Mouse (Mus musculus): ENCODE measurements around the gene Wnt10a. TPM values are rescaled to one million over a fixed set of nuclear protein-coding genes. Genes with fewer than 3 reads are reported as not detected.
"Not testable (repeated sequence)": the region's sequence is repeated elsewhere in the genome, so short reads cannot be mapped to it uniquely, and the experiment has no call there.

Gene Wnt10a
- polyA plus RNA-seq, 1 experiment = not detected

DNA sequence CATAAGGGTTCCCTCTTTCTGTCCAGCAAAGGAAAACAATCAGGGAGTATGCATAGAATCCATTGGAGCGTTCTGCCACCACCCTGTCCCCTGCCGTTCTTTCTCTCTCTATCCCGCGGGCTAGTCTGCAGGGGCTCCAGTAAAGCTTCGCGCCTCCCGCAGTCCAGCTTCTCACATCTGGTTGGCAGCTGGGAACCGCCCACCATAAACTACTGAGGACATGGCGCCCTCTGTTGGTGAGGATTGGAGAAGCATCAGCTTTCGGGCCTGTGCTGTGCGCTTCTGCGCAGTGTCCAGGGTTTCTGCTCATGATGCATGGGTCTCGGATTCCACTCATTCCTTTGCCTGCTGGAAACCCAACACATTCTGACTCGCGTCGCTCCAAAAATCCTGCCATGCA, 16.8 kb downstream of the Wnt10a start:
- H3K27me3 ChIP-seq (replicated peaks) = peaks cover 94% of the 10 kb centered on the region
- no peaks in the 10 kb centered on the region for H3K36me3 ChIP-seq (replicated peaks; ENCODE audit: low read length)
- H3K4me3 ChIP-seq (replicated peaks) = peak overlapping the region; percentile 70
- no peak for TF ChIP-seq GATA1 (IDR thresholded peaks at IDR 0.05; ENCODE audit: borderline replicate concordance, low read length)
- TF ChIP-seq FLI1 (IDR thresholded peaks at IDR 0.05; ENCODE audit: low read length) = no peak
- H3K9me3 ChIP-seq = no peaks in the 10 kb centered on the region
- peaks cover 40% of the 10 kb centered on the region for H3K4me1 ChIP-seq

DNA sequence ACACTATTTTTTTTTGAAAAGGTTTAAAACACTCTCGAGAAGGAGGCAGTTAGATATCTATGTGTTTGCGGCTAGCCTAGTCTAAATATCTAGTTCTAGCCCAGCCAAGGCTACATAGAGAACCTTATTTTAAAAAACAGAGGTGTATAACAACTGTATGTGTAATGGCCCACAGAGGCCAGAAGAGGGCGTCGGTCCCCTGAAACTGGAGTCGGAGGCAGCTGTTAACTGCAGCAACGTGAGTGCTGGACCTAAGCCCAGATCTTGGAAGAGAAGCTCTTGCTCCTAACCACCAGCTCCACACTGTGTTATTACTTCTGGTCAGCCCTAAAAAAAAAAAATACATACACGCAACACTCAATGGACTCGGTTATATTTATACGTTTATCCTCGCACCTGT, 17.7 kb downstream of the Wnt10a start:
- Histone ChIP-seq H3K4me1 (peaks cover 32% of the 10 kb centered on the region), H3K4me3 (replicated peaks) (no peak overlapping the region), H3K36me3 (replicated peaks; ENCODE audit: low read length) (no peaks in the 10 kb centered on the region), H3K27me3 (replicated peaks) (peaks cover 90% of the 10 kb centered on the region), H3K9me3 (no peaks in the 10 kb centered on the region)
- TF ChIP-seq FLI1 (IDR thresholded peaks at IDR 0.05; ENCODE audit: low read length) (no peak), GATA1 (IDR thresholded peaks at IDR 0.05; ENCODE audit: borderline replicate concordance, low read length) (no peak)

DNA sequence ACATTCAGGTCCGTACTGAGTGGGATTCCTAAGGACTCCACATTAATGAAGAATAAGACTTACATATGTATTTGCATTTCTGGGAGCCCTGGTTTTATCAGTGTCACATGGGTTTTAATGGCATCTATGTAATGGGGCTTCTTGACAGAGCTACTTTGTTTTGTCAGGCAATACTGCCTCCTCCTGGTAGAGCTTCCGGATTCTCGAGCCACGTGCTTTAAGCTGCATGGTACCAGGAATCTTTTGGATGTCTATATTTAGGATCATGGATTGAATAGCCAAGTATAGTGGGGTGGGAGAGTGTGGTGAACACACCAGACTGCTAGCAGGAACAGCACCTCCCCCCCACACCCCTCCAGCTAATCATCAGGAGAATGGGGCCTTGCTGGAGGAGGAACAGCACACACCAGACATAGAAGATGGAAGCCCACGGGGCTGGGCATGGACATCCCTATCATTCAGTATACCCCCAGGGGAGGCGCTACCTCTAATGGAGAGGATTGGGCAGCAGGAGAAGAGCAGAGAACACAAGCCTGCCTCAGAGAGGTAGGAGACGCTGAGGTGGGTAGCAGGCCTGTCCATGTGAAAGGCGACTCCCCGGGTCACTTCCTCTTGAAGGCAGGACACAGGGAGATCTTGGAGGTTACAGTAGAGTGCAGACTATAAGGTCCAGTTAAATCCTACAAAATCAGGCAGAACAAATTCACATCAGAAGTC, 23.8 kb downstream of the Wnt10a start:
- Histone ChIP-seq H3K36me3 (replicated peaks; ENCODE audit: low read length) (no peaks in the 10 kb centered on the region), H3K4me1 (peaks cover 11% of the 10 kb centered on the region), H3K9me3 (no peaks in the 10 kb centered on the region), H3K4me3 (replicated peaks) (no peak overlapping the region), H3K27me3 (replicated peaks) (peaks cover 29% of the 10 kb centered on the region)
- TF ChIP-seq FLI1 (IDR thresholded peaks at IDR 0.05; ENCODE audit: low read length) (no peak), GATA1 (IDR thresholded peaks at IDR 0.05; ENCODE audit: borderline replicate concordance, low read length) (no peak)

- H3K4me3 ChIP-seq (replicated peaks); H3K9me3 ChIP-seq; H3K36me3 ChIP-seq (replicated peaks; ENCODE audit: low read length): not testable (repeated sequence)
- Histone ChIP-seq H3K4me1 (peaks cover 11% of the 10 kb centered on the region), H3K27me3 (replicated peaks) (peaks cover 23% of the 10 kb centered on the region)
Measured at GRCm38 (mm10) chr1:74815965-74816364, 24.6 kb downstream of the Wnt10a start.

DNA sequence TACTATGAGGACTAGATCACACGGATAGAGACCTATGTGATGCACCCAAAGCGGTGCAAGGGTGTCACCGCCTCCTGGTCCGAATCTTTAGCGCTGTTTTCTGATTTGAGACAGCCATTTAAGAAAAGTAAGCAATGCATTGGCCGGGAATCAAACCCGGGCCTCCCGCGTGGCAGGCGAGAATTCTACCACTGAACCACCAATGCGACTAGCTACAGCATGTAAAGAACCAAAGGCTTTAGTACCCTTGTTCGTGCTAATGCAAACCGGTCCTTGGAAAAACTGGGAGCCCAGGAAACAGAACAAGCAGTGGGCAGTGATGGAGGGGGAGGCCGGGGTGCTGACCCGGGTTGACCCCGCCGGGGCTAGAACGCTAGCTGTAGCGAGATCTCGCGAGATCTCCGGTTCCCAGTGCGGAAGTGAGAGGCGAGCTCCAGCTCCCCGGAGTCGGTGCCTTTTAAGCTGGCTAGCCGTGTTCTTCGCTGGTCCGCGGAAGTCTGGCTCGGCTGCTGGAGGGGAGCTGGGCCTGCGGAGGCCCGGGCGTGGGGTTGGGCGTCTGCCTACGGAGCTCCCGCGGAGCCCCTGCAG, 25.4 kb downstream of the Wnt10a start:
- Histone ChIP-seq H3K4me3 (replicated peaks) (peak overlapping the region; percentile 91), H3K36me3 (replicated peaks; ENCODE audit: low read length) (no peaks in the 10 kb centered on the region), H3K4me1 (peaks cover 11% of the 10 kb centered on the region), H3K9me3 (no peaks in the 10 kb centered on the region), H3K27me3 (replicated peaks) (peaks cover 17% of the 10 kb centered on the region)
- no peak for TF ChIP-seq FLI1 (IDR thresholded peaks at IDR 0.05; ENCODE audit: low read length)
- TF ChIP-seq GATA1 (IDR thresholded peaks at IDR 0.05; ENCODE audit: borderline replicate concordance, low read length) = no peak

DNA sequence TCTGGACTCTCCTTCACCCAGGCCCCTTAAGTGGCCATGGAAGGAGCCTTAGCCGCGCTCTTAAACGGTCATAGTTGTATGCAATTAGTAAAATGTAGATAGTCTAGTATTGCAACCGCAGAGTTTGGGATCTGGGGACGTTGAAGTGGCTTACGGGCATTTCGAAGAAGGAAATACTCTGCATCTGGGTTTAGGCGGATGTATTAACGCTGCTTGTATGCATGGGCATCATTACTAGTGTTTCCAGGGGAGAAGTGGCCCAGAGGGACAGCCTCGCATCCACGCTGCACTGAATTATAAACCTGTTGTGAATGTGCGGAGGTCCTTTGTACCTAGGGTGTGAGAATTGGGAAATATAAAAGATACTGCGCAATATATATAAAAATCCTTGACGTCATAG, 25.9 kb downstream of the Wnt10a start:
- peaks cover 15% of the 10 kb centered on the region for H3K4me1 ChIP-seq
- TF ChIP-seq GATA1 (IDR thresholded peaks at IDR 0.05; ENCODE audit: borderline replicate concordance, low read length) (no peak), FLI1 (IDR thresholded peaks at IDR 0.05; ENCODE audit: low read length) (no peak)
- H3K36me3 ChIP-seq (replicated peaks; ENCODE audit: low read length) = no peaks in the 10 kb centered on the region
- H3K9me3 ChIP-seq = no peaks in the 10 kb centered on the region
- H3K4me3 ChIP-seq (replicated peaks) = peak overlapping the region; percentile 91
- H3K27me3 ChIP-seq (replicated peaks) = peaks cover 16% of the 10 kb centered on the region

DNA sequence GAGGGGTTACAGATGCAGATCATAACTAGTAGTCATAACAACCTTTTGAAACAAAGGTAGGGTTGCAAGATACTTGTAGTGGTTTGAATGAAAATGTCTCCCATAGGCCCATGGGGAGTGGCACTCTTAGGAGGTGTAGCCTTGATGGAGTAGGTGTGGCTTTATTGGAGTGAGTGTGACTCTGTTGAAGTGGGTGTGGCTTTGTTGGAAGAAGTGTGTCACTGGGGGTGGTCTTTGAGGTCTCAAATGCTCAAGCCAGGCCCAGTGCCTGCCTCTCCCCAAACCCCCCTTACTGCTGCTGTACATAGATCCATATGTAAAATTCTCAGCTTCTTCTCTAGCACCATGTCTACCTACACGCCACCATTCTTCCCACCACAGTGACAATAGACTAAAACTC, 27.2 kb downstream of the Wnt10a start:
- no peak for TF ChIP-seq GATA1 (IDR thresholded peaks at IDR 0.05; ENCODE audit: borderline replicate concordance, low read length)
- no peak for TF ChIP-seq FLI1 (IDR thresholded peaks at IDR 0.05; ENCODE audit: low read length)
- 0 out of 2 replicates have a peak, but pooled peaks cover 3% of the 10 kb centered on the region for H3K9me3 ChIP-seq
- H3K27me3 ChIP-seq (replicated peaks) = peaks cover 8% of the 10 kb centered on the region
- peaks cover 18% of the 10 kb centered on the region for H3K4me1 ChIP-seq
- H3K36me3 ChIP-seq (replicated peaks; ENCODE audit: low read length) = no peaks in the 10 kb centered on the region
- no peak overlapping the region for H3K4me3 ChIP-seq (replicated peaks)

DNA sequence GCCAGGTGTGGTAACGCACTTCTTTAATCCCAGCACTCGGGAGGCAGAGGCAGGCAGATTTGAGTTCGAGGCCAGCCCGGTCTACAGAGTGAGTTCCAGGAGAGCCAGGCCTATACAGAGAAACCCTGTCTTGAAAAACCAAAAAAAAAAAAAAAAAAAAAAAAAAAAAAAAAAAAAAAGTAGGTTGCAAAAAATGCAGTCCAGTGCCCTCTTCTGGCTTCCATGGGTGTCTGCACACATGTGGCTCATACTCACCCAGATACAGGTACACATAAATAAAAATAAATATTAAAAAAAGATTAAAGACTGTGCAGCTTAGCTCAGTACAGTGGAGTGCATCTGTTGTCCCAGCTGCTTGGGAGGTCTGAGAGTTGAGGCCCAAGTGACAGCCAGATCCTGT, 32.3 kb downstream of the Wnt10a start:
- not testable (repeated sequence) for H3K4me3 ChIP-seq (replicated peaks); H3K9me3 ChIP-seq; H3K36me3 ChIP-seq (replicated peaks; ENCODE audit: low read length); H3K4me1 ChIP-seq
- peaks cover 23% of the 10 kb centered on the region for H3K27me3 ChIP-seq (replicated peaks)

DNA sequence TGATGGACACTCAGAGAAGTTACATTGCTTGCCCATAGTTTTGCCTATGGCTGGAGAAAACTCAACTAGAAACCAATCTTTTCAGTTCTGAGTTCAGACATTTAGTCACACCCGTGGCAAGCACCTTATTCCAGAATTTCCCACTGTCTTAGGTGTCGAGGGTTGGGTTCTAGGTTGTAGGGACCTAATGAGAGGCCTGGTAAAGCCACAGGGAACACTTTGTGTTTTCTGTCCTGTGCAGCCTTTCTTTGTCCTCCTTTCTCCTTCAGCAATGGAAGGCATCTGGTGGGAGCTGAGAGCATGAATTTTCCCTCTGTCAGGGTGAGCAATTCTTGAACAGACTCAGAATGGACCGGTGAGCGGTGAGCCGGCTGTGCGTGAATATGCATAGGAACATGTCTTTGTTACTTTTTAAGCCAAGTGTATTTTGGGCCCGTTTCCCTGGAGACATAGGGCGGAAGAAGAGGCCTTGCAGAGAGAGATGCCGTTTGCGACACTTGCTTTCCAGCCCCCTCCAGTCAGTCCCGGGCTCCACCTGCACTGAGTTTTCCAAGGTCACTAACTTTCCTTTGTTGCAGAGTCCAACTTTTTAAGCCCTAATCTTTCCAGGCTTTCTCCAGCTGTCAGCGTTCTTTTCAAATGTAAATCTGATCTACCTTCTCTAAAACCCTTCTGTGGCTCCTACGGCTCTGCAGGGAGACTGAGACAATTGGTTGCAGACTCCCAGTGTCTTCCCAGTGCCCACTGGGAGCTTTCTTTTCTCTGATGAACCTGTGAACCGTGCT, 33.4 kb downstream of the Wnt10a start:
- peaks cover 6% of the 10 kb centered on the region; the same call in 1 of the 2 replicates for H3K9me3 ChIP-seq
- H3K4me1 ChIP-seq = peaks cover 7% of the 10 kb centered on the region; the same call in 1 of the 2 replicates
- H3K4me3 ChIP-seq (replicated peaks) = no peak overlapping the region
- H3K36me3 ChIP-seq (replicated peaks; ENCODE audit: low read length) = no peaks in the 10 kb centered on the region
- H3K27me3 ChIP-seq (replicated peaks) = peaks cover 25% of the 10 kb centered on the region
- TF ChIP-seq GATA1 (IDR thresholded peaks at IDR 0.05; ENCODE audit: borderline replicate concordance, low read length) (no peak), FLI1 (IDR thresholded peaks at IDR 0.05; ENCODE audit: low read length) (no peak)

DNA sequence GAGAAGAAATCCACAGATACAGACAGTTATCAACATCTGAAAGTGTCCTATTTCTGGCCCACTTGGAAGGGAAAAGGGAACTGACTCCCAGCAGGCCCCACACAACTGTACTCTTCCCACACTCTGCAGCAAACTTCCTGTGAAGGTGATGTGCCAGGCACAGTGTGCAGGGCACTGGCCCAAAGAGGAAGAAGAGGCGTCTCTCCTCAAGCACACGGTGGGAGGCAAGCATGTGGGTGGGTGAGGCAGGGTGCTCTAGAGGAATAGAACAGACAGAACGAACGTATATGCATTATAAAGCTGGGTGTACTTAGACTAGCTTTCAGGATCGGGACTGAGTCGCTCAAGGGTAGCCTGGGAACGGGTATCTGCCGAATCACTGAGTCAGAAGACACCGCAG, 38.7 kb downstream of the Wnt10a start:
- no peak for TF ChIP-seq FLI1 (IDR thresholded peaks at IDR 0.05; ENCODE audit: low read length)
- TF ChIP-seq GATA1 (IDR thresholded peaks at IDR 0.05; ENCODE audit: borderline replicate concordance, low read length) = no peak
- H3K4me1 ChIP-seq = no peaks in the 10 kb centered on the region
- peaks cover 9% of the 10 kb centered on the region for H3K9me3 ChIP-seq

More for the DNA sequence above, 38.7 kb downstream of the Wnt10a start:
- Histone ChIP-seq H3K27me3 (replicated peaks) (peaks cover 37% of the 10 kb centered on the region), H3K36me3 (replicated peaks; ENCODE audit: low read length) (no peaks in the 10 kb centered on the region), H3K4me3 (replicated peaks) (no peak overlapping the region)

Data from megakaryocyte, embryonic 14.5 days (primary cell).